Mouse (Mus musculus): Measurements from ENCODE around the gene Egf.

GRCm38 (mm10) chr3:129640211-129641000, 114.7 kb downstream of the Egf start:
- TF ChIP-seq ZC3H11A (IDR thresholded peaks at IDR 0.05; ENCODE audit: borderline replicate concordance, low read depth, low read length) (no peak), HCFC1 (IDR thresholded peaks at IDR 0.05; ENCODE audit: borderline replicate concordance, insufficient read depth, low read length) (no peak)

Measured in ES-E14 (cell line).